Mouse (Mus musculus) B cell, adult 2 months (primary cell): ENCODE results near the gene Hsdl2.
A peak's percentile ranks its signal among the peaks of the same experiment; 100 is the strongest.
"Not testable (repeated sequence)": the region's sequence is repeated elsewhere in the genome, so short reads cannot be mapped to it uniquely, and the experiment has no call there.

ENCODE experiments used
- DNase-seq, 2 experiments: peaks; one replicate each; pipeline ENCODE4 v3.0.0; 2022

The Hsdl2 gene

DNA sequence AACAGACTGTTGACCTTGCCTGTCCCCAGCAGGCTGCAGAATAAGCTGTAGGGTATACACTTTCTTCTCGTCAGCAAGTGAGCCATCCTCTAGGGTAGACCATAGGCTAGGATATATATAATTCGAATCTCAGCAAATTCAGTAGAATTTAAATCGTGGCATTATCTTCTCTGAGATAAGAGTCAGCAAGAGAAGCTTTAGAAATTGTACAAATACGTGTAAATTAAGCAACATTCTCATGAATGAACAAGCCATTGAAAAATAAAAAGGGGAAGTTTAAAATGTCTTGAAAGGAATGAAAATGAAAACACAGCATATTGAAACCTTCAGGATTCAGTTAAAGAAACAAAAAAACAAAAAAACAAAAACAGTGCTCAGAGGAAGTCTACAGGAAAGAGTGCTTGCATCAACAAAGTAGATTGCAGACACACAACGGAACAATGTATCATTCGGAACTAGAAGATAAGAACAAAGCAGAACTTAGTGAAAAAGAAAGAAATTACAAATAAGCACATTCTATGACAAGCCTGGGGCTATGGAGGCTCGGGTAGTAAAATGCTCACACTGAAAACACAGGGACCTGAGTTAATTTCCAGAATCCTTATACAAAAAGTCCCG, 15.7 kb upstream of the Hsdl2 start:
- DNase-seq, result peak in 1 of 2 experiments; percentile 9

- no peak for DNase-seq
Observed at GRCm38 (mm10) chr4:59567576-59568260, 13.6 kb upstream of the Hsdl2 start.

DNA sequence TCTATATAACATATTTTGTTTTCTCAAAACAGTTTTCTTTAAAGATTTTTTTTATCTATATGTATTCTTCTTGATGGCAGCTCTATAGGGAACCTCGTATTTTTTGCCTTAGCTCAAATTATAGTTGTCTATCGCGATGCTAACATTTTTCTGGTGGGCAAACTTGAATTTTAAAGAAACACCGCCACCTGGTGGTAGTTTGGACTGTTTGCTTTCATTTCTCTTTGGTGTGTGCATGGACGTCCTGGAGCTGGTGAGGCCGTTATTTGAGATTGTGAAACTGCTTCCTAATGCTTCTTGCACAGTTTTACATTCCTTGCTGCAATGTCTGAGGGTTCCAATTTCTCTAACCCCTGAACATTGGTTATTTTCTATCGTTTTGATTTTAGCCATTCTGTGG, 11.8 kb upstream of the Hsdl2 start:
- peak; percentile 85 to 88 for DNase-seq

GRCm38 (mm10) chr4:59570519-59570918, 10.8 kb upstream of the Hsdl2 start:
- DNase-seq, result not testable (repeated sequence)

- DNase-seq, result no peak
Observed at GRCm38 (mm10) chr4:59572521-59573118, 8.7 kb upstream of the Hsdl2 start.

- no peak for DNase-seq
Observed at GRCm38 (mm10) chr4:59575184-59575958, 6.0 kb upstream of the Hsdl2 start.

- DNase-seq, result peak; percentile 30 to 32
Observed at GRCm38 (mm10) chr4:59580495-59581281, 675 bp upstream of the Hsdl2 start.

DNA sequence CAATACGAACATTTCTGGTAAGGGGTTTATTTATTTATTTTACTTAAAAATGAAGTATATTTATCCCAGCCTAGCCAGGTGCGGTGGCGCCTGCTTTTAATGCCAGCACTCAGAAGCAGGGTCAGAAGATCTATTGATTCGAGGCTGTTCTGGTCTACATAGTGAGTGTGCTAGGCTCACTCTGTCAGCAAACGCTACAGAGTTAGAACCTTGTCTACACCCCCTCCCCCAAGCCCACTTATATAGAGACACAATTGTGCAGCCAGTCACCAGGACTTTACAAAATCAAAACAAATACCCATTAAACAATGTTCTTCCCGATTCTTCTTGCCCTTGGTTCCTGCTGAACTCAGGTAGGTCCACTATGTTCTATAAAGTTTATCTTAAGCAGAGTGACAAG, 823 bp downstream of the Hsdl2 start:
- DNase-seq, result no peak

GRCm38 (mm10) chr4:59585097-59585496, 3.7 kb downstream of the Hsdl2 start:
- DNase-seq, result no peak

DNA sequence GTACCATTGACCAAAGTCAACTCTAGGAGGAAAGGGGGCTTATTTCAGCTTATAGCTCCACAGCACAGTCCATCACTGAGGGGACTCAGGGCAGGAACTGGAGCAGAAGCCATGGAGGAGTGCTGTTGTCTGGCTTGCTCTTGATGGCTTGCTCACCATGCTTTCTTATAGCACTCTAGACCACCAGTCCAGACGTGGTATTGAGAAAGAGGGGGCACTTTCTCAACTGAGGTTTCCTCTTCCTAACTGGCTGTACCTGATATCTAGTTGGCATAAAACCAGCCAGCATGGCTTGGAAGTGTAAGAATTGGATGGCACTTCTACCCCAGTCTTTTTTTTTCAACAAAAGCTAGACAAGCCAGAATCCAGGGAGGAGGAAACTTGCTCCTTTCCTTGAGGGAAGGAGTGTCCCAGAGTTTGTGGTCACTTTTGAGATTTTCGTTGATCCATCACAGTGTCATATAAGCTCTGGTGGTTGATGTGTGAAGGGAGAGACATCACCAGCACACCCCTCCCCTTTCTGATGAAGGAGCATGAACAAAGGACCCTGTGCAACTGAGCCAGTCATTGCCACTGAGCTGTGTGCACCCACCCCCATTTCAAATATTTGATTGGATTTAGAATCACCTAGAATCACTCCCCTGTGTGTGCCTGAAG, 6.0 kb downstream of the Hsdl2 start:
- DNase-seq, result no peak

DNA sequence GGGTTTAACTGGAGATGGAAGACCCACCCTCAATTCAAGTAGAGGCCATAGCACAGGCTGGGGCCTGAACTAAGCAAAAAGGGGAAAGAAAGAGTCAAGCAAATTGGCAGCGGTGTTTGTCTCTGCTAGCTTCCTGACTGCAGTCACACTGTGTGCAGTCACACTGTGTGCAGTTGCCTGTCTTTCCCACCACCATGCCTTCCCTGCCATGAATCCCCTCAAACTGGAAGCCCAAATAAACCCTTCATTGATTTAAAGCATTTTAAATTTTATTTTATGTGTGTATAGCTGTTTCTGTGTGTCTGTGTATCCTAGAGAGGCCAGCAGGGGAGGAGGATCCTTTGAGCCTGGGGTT, 6.5 kb downstream of the Hsdl2 start:
- no peak for DNase-seq

GRCm38 (mm10) chr4:59594614-59595013, 13.3 kb downstream of the Hsdl2 start:
- DNase-seq, result no peak

DNA sequence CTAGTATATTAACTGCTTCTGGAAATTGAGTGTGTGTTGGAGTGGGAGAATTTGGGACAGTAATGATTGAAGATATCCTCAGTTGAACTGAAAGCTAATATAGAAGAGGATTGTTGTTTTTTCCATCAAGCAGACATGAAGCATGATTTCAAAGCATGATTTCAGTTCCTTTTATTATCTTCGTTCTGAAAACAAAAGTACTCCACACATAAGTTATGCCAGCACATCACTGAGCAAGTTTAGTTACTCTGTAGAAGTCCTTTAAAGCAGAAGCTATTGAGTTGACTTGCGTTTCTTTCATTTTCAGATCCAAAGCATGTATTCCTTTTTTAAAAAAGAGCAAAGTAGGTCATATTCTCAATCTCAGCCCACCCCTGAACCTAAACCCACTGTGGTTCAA, 15.2 kb downstream of the Hsdl2 start:
- peak in 1 of 2 experiments; percentile 9 for DNase-seq

DNA sequence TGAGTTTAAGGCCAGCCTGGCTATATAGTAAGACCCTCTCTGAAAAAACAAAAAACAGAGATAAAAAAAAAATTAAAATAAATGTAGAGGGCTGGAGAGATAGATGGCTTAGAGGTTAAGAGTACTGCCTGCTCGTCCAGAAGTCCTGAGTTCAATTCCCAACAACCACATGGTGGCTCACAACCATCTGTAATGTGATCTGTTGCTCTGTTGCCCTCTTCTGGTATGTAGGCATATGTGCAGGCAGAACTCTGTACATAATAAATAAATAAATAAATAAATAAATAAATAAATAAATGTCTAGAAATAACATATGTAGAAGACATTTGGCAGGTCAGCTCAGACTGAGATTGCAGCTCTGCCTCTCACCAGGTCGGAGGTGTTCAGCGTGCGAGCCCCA, 21.3 kb downstream of the Hsdl2 start:
- DNase-seq, result peak in 1 of 2 experiments; percentile 17

DNA sequence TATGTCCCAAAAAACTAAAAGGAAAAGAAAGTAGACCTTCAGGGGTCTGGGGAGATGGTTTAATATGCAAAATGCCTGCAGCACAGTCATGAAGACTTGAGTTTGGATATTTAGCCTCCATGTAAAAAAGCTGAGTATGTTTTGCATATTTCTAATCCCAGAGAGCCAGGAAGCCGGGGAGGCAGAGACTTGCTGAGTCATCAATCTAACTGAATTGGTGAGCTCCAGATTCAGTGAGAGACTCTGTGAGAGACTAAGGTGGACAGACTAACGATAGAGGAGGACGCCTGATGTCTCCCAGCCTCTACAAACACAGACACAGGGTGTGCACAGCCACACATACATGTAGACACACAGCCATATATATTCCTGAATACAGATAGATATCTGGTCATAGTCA, 23.5 kb downstream of the Hsdl2 start:
- DNase-seq, result no peak

DNA sequence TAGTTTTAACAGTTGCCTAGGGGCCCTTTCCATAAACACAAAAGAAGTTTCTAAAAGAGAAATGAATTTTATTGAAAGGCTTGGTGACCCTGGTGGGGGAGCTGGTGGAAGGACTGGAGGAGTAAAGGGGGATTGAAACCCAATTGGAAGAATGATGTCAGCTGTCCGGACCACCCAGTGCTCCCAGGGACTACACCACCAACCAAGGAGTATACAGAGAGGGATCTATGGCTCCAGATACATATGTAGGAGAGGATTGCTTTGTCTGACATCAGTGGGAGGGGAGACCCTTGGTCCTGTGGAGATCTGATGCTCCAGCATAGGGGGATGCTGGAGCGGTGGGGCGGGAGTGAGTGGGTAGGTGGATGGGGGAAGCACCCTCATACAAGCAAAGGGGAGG, 24.1 kb downstream of the Hsdl2 start:
- DNase-seq, result no peak

GRCm38 (mm10) chr4:59610411-59610810, 29.0 kb downstream of the Hsdl2 start:
- no peak for DNase-seq

DNA sequence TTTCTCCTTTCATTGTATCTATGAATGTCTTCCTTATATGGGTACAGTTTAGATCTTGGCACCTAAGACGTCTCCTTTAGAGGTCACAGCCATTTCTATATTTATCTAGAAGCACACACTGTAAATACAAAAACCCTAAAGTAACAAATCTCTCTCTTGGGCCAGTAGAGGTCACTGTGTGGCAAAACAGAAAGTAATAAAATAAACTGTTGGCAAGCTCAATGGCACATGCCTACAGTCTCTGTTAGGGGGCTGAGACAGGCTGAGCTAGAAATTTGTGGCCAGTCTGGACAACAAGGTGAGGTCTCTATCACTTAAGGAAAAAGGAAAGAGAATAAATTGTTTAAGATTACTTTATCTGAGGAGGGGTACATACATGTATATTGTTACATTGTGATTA, 33.6 kb downstream of the Hsdl2 start:
- DNase-seq, result peak; percentile 47 to 49

DNA sequence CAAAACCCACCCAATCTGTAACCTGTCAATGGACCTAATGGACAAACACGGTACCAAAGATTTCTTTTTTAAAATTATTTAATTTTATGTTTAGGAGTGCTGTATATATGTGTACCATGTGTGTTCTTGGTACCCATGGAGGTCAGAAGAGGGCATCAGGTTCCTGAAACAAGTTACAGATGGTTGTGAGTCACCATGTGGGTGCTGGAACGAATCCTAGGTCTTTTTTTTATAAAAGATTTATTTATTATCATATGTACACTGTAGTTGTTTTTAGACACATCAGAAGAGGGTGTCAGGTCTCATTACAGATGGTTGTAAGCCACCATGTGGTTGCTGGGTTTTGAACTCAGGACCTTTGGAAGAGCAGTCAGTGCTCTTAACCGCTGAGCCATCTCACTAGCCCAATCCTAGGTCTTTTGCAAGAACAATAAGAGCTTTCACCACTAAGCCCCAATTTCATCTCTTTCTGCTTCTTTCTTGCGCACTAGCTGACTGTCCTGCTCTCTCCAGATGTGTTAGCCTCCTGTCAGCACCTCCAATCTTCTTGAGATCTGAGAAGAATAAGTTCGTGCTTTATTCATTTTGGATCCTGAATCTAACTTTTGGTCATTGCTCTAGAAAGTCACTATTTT, 38.4 kb downstream of the Hsdl2 start:
- DNase-seq, result no peak

DNA sequence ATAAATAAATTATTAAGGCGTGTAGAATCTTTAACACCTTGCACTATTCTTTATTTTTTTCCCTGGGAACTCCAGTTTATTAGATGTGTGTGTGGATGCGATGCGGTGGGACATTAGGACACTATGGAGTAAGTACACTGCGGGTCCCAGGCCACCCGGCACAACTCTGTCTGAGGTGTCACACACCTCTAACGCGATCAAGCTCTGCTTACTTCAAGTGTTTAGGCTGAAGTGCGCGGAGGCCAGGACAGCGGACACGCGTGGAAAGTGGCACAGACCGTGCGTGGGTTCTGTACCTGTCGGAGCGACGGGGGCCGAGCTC, 44.3 kb downstream of the Hsdl2 start:
- DNase-seq, result no peak

DNA sequence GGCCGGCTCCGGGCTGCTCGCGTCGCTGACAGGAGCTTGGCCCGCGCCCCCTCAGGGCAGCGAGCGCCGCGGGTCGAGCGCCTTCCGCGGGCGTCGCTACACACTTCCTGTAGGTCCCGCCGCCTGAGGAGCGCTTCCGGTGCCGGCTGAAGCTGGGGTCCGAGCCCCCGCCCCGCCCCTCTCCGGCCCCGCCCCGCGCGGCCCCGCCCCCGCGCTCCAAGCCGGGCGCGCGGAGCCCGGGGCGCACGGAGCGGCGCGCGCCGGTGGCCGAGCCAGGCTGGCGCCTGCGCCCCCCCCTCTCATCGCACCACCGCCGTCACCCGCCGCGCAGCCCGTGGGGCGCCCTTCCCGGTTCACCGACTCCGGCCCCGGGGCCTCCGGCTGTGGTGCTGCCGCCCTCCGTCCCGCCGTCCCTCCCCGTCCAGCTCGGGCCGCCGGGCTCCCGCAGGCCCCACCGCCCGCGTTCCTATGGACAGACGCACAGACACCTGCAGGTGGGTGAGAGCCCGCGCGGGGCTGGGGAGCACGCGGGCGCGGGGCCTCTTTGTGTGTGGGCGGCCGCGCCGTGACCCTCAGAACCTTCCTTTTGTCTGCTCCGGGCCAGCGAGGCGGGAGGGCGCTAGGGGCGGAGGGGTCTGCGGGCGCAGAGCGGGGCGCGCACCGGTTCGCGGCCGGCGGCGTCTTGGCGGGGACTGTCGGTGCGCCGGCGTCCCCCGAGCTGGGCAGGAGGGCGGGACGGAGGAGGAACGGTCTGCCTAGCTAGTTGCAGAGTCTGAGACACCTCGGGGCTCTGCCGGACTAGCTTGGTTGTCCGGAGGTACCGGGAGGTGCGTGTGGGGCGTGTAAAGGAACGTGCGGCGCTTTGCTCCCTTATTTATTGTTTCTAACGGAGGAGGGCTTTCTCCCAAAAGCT, 44.9 kb downstream of the Hsdl2 start, which contains the start of gene E130308A19Rik:
E130308A19Rik (plus strand) TSS at position 214 of the 913 bp plus-strand sequence.
- peak; percentile 75 to 80 for DNase-seq
